Mouse (Mus musculus) frontal cortex, postnatal 25 days (tissue): ENCODE results near the gene 1700057G04Rik.

Experiments used
- DNase-seq, 2 experiments: peaks; one replicate each; pipeline ENCODE4 v3.0.0; 2022; ENCODE audit warnings: low spot score in 2 of 2

Gene 1700057G04Rik

DNA sequence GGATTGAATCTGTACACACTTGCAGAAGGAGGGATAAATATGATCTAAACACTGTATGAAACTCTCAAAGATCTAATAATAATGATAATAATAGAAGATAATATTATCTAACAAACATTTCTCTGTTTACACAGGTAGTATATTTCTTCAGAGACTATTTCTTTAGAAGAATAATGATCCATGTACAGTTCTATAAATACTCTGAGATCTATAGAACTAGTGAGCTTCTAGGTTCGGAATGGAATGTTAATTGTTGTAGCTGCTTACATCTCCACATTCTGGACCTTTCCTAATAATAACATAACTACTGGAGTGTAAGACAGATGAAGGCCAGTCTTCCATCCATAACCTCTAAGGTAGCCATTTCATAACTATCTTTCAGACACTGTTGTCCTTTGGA is at the start of gene 1700057G04Rik:
Gene 1700057G04Rik, plus strand, starts transcription at position 301 of the 400 bp plus-strand sequence.
- DNase-seq, result no peak

- DNase-seq, result no peak
These were observed 48.6 kb upstream of the 1700057G04Rik start for GRCm38 (mm10) chr9:92260481-92261159.

DNA sequence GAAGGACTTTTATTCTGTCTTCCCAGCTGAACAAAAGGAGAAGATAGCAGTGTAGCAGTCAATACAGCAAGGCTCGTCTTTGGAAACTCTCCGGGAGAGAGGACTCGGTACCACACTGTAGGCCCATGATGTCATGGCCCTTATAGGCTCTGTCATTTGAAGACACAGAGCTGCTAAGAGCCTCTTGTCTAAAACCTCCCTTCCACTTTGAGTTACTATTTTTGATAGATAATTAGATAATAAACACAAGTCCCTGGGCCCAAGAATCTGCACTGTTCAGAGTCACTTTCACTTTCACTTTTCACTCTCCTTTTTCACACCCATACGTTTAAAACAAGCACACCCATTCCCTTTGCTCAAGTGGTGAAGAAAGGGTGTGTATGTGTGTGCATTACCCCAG is 43.5 kb upstream of the 1700057G04Rik start:
- no peak for DNase-seq

- DNase-seq, result no peak
These were observed 42.5 kb upstream of the 1700057G04Rik start for GRCm38 (mm10) chr9:92266558-92267171.

GRCm38 (mm10) chr9:92267732-92268131 is 41.4 kb upstream of the 1700057G04Rik start:
- DNase-seq, result no peak

GRCm38 (mm10) chr9:92269829-92270404 is 39.3 kb upstream of the 1700057G04Rik start:
- no peak for DNase-seq

GRCm38 (mm10) chr9:92270927-92271326 is 38.2 kb upstream of the 1700057G04Rik start:
- no peak for DNase-seq

GRCm38 (mm10) chr9:92272650-92273049 is 36.5 kb upstream of the 1700057G04Rik start:
- no peak for DNase-seq

- no peak for DNase-seq
These were observed 35.9 kb upstream of the 1700057G04Rik start for GRCm38 (mm10) chr9:92273271-92273670.

- no peak for DNase-seq
These were observed 35.0 kb upstream of the 1700057G04Rik start for GRCm38 (mm10) chr9:92273956-92274762.

GRCm38 (mm10) chr9:92275486-92276207 is 33.5 kb upstream of the 1700057G04Rik start, which contains the start of gene Plscr2:
TSS of gene Plscr2 (plus strand) at chr9:92275602.
- no peak for DNase-seq

- no peak for DNase-seq
These were observed 32.8 kb upstream of the 1700057G04Rik start for GRCm38 (mm10) chr9:92276360-92276759.

DNA sequence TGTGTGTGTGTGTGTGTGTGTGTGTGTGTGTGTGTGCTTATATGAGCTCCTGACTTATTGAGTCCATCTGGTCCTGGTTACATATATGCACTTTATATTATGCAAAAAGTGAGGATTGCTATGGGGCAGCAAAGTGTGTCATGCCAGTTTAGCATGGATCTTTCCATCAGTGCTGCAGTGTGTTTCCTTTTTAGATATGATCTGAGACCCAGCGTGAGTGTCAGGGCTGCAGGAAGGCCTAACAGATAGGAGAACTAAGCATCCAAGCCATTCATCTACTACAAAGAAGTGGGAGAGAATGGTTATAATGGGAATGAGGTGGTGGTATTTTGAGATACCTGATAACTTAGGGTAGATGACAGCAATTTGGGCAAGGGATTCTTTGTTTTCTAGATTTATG is 29.1 kb upstream of the 1700057G04Rik start:
- no peak for DNase-seq

- no peak for DNase-seq
These were observed 26.5 kb upstream of the 1700057G04Rik start for GRCm38 (mm10) chr9:92282563-92283171.

- no peak for DNase-seq
These were observed 19.5 kb upstream of the 1700057G04Rik start for GRCm38 (mm10) chr9:92289675-92290074.

DNA sequence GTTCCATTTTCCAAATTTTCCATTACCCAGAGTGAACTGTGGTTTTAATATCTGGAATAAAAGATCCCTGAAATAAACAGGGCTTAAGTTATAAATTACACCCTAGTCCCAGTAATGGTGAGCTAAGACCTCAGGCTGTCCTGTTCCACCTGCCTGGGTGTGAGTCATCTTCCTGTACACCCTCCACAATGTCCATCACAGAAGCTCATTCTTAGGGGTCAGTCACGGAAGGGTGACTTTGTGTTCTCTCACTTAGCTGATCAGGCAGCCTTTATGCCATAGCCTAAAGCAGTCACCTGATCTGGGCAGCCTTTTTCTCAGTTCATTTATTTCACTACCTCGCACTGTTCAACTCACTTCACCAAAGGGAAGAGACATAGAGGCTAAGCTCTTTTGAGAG is 17.0 kb upstream of the 1700057G04Rik start:
- DNase-seq, result no peak

- no peak for DNase-seq
These were observed 16.3 kb upstream of the 1700057G04Rik start for GRCm38 (mm10) chr9:92292922-92293321.

DNA sequence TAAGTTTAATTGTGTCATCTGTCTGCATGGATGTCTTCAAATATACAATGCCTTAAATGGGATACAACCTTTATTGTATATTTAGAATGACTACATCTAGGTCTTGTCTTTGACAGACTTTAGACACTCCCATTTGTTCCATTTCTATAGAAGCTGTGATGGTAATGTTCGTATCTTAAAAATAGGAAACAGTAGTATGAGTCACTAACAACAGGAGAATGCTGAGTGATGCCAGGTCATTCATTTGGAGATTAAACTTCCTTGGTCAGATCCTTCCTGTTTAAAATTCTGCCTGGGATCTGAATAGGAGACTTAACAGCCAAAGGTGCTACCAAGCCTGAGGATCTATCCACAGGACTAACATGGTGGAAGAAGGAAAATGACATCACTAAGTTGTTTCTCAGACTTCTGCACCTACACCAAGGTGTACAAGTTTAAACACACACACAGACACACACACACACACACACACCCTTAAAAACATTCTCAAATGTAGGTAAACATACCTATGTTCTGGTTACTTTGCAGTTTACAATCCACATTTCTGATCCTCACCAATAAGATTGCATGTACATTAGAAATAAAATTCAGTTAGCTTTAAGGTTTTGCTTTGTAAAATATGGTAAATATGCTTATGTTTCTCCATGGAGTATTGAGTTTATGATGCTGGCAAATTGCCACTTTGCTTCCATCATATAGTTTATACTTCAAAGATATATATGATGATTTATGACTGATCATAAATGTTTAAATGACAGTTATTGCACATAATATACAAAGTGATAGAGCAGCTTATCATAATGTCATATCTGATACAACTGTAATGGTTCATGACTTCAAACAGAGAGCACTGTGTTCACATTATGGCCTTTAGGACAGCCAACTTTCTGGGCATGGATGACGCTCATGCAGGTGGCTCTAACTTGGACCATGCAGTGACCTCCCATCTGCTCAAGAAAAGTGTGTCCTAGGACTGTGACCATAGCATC is 15.3 kb upstream of the 1700057G04Rik start:
- DNase-seq, result no peak

- DNase-seq, result no peak
These were observed 10.9 kb upstream of the 1700057G04Rik start for GRCm38 (mm10) chr9:92298288-92298687.

DNA sequence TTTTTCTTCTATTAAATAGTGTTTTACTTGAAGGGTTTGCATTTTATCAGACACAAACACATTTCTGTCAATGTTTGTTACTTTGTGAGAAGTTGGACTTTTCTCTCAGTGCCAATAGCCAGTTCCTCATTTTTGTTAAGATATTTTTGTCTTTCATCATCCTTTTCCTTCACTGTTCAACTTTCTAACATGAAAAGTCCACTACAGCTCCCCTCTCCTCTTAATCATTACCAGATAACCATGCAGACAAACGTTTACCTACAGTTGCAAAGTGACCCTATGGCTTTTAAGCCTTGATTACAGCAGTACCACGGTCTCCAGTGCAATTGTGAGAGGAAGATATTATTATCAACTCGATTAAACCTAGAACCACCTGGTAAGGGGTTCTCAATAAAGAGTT is 8.0 kb upstream of the 1700057G04Rik start:
- DNase-seq, result no peak
